Mouse (Mus musculus) limb, embryonic 13.5 days (tissue): ENCODE measurements around the gene Mast4. TPM values are rescaled to one million over a fixed set of nuclear protein-coding genes. Genes with fewer than 3 reads are reported as not detected.

ENCODE experiments used
- ATAC-seq: fragments of 200-750 bp; cut with Nextera tagmentation; 2 replicates; pipeline ENCODE4 v1.8.0; 2017; ENCODE audit warnings: low read depth, moderate number of reproducible peaks, moderate TSS enrichment; ENCODE audit not compliant: low FRiP score
- H3K27ac ChIP-seq: fragments of 300-500 bp; sonication (generic); 2 replicates; pipeline ENCODE4 v1.5.1; 2015; ENCODE audit warnings: inconsistent platforms, mild to moderate bottlenecking, moderate library complexity
- H3K27me3 ChIP-seq: fragments of 300-500 bp; sonication (generic); 2 replicates; pipeline ENCODE4 v1.6.1; 2015; ENCODE audit warnings: mild to moderate bottlenecking, inconsistent platforms
- H3K36me3 ChIP-seq: fragments of 300-500 bp; sonication (generic); 2 replicates; pipeline ENCODE4 v1.6.1; 2015; ENCODE audit warnings: inconsistent platforms, mild to moderate bottlenecking, moderate library complexity
- H3K4me1 ChIP-seq: fragments of 300-500 bp; sonication (generic); 2 replicates; pipeline ENCODE4 v1.6.1; 2015; ENCODE audit warnings: inconsistent platforms
- H3K4me2 ChIP-seq: fragments of 300-500 bp; sonication (generic); replicated peaks from 2 replicates; pipeline ENCODE4 v1.6.1; 2015; ENCODE audit warnings: inconsistent platforms, mild to moderate bottlenecking, moderate library complexity
- H3K4me3 ChIP-seq: fragments of 300-500 bp; sonication (generic); 2 replicates; pipeline ENCODE4 v1.5.1; 2015; ENCODE audit warnings: moderate library complexity, mild to moderate bottlenecking, inconsistent platforms
- H3K9ac ChIP-seq: fragments of 300-500 bp; sonication (generic); 2 replicates; pipeline ENCODE4 v1.6.1; 2015; ENCODE audit warnings: mild to moderate bottlenecking, inconsistent platforms
- H3K9me3 ChIP-seq: fragments of 300-500 bp; sonication (generic); 2 replicates; pipeline ENCODE4 v1.6.1; 2016; ENCODE audit warnings: inconsistent platforms
- WGBS: fragments of 180-500 bp; shearing (Covaris S2); methylation state at CpG from one replicate; pipeline ENCODE4 v1.1.7; 2015; 5-methylcytosine and 5-hydroxymethylcytosine counted together
- polyA plus RNA-seq: library from polyadenylated mRNA; unstranded; fragments of >200 nt; fragmentation: Nextera tagmentation; extraction: Ambion mirVana; gene quantifications from 2 replicates; pipeline ENCODE4 v1.2.1, GENCODE M21; 2015

Mast4 gene
- polyA plus RNA-seq, 1 experiment from 2014 or later = 23.2 TPM

GRCm38 (mm10) chr13:102946024-102946821 lies 388.1 kb downstream of the Mast4 start:
- Histone ChIP-seq H3K9ac (no peak overlapping the region), H3K4me1 (no peaks in the 10 kb centered on the region), H3K27me3 (no peaks in the 10 kb centered on the region), H3K4me2 (no peak overlapping the region), H3K4me3 (no peak overlapping the region), H3K36me3 (no peaks in the 10 kb centered on the region), H3K27ac (no peak overlapping the region), H3K9me3 (no peaks in the 10 kb centered on the region)
- WGBS = 86% methylated on average over 13 of the region's 13 CpGs
- ATAC-seq = no peak

- no peak for ATAC-seq
- no peaks in the 10 kb centered on the region for H3K36me3 ChIP-seq
Measured at GRCm38 (mm10) chr13:102945450-102945849, 388.8 kb downstream of the Mast4 start.

DNA sequence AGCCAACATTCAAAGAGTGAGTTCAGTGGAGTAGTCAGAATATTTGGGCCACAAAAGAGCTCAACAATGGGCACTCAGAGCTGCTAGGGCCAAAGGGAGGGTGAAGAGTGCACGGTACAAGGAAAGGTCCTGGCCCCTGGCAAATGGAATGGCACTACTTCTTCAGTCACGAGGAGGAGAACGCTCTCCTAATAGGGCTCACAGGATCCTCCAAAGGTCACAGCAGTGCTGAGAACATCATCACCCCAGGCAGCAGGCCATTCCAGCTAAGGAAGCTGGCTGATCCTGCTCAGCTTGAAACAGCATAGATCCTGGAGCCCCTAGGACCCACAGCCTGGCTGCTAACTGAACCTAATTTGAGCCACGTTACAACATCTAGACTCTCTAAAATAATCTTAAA lies 389.8 kb downstream of the Mast4 start:
- no peak overlapping the region for H3K27ac ChIP-seq
- no peak overlapping the region for H3K9ac ChIP-seq
- H3K9me3 ChIP-seq = no peaks in the 10 kb centered on the region
- no peaks in the 10 kb centered on the region for H3K4me1 ChIP-seq
- no peak overlapping the region for H3K4me3 ChIP-seq
- H3K27me3 ChIP-seq = no peaks in the 10 kb centered on the region
- no peaks in the 10 kb centered on the region for H3K36me3 ChIP-seq
- ATAC-seq = no peak
- H3K4me2 ChIP-seq = no peak overlapping the region
- 82% methylated on average over 4 of the region's 4 CpGs for whole genome bisulfite sequencing

More at GRCm38 (mm10) chr13:102945450-102945849, 388.8 kb downstream of the Mast4 start:
- Histone ChIP-seq H3K9ac (no peak overlapping the region), H3K4me1 (no peaks in the 10 kb centered on the region), H3K4me3 (no peak overlapping the region), H3K27me3 (no peaks in the 10 kb centered on the region), H3K9me3 (no peaks in the 10 kb centered on the region), H3K27ac (no peak overlapping the region), H3K4me2 (no peak overlapping the region)
- WGBS = 88% methylated on average over 7 of the region's 7 CpGs

DNA sequence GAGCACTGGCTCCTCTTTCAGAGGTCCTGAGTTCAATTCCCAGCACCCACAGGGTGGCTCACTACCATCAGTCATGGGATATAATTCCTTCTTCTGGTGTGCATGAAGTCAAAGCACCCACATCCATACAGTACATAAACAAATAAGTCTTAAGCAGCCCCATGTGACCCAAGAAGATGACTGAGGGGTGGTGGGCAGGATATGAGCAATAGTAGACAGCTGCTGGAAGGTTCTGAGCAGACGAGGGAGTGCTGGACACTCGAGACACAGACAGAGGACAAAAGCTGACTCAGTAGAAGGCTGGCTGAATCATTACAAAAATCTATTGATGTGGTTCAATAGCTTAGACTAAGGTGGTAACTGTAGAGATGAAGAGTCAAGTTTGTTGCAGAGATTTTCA lies 391.7 kb downstream of the Mast4 start:
- Histone ChIP-seq H3K4me3 (no peak overlapping the region), H3K27ac (no peak overlapping the region), H3K9ac (no peak overlapping the region), H3K27me3 (no peaks in the 10 kb centered on the region), H3K4me1 (no peaks in the 10 kb centered on the region), H3K4me2 (no peak overlapping the region), H3K9me3 (no peaks in the 10 kb centered on the region), H3K36me3 (no peaks in the 10 kb centered on the region)
- no peak for ATAC-seq
- WGBS = 90% methylated on average over 2 of the region's 2 CpGs

GRCm38 (mm10) chr13:102940476-102940875 lies 393.8 kb downstream of the Mast4 start:
- H3K36me3 ChIP-seq = no peaks in the 10 kb centered on the region
- no peaks in the 10 kb centered on the region for H3K27me3 ChIP-seq
- H3K9ac ChIP-seq = no peak overlapping the region
- no peaks in the 10 kb centered on the region for H3K4me1 ChIP-seq
- no peak overlapping the region for H3K4me2 ChIP-seq
- no peaks in the 10 kb centered on the region for H3K9me3 ChIP-seq
- no peak overlapping the region for H3K4me3 ChIP-seq
- no peak overlapping the region for H3K27ac ChIP-seq
- no peak for ATAC-seq
- 88% methylated on average over 6 of the region's 6 CpGs for WGBS

GRCm38 (mm10) chr13:102936233-102936632 lies 398.1 kb downstream of the Mast4 start:
- no peak overlapping the region for H3K9ac ChIP-seq
- H3K27me3 ChIP-seq = no peaks in the 10 kb centered on the region
- H3K4me1 ChIP-seq = no peaks in the 10 kb centered on the region
- no peaks in the 10 kb centered on the region for H3K9me3 ChIP-seq
- no peak overlapping the region for H3K4me3 ChIP-seq
- peak; percentile 59; the same call in 1 of the 2 replicates for ATAC-seq
- 89% methylated on average over 2 of the region's 2 CpGs for WGBS
- no peaks in the 10 kb centered on the region for H3K36me3 ChIP-seq
- no peak overlapping the region for H3K4me2 ChIP-seq
- no peak overlapping the region for H3K27ac ChIP-seq

GRCm38 (mm10) chr13:102935788-102936187 lies 398.5 kb downstream of the Mast4 start:
- no peak for ATAC-seq
- Histone ChIP-seq H3K9ac (no peak overlapping the region), H3K27ac (no peak overlapping the region), H3K4me3 (no peak overlapping the region), H3K27me3 (no peaks in the 10 kb centered on the region), H3K36me3 (no peaks in the 10 kb centered on the region), H3K9me3 (no peaks in the 10 kb centered on the region), H3K4me2 (no peak overlapping the region), H3K4me1 (no peaks in the 10 kb centered on the region)
- WGBS = 71% methylated on average over 3 of the region's 3 CpGs

DNA sequence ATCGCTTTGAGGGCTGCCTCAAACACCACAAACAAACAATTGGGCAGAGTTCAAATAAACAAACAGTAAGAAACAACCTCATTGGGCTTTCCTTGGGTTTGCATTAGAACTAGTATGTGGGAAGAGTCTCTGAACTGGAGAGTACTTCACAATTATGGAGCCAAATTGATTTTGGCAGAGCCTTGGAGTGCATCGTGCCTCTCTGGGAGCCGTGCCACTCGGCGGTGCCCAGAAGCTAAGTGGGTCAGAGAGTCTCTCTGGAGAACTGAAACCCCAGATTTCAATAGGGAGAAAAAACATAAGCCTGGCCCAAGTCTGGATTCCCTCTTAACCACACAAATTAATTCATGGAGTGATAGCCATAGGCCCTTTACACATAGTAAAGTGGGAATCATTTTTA lies 400.6 kb downstream of the Mast4 start:
- Histone ChIP-seq H3K9me3 (no peaks in the 10 kb centered on the region), H3K27me3 (no peaks in the 10 kb centered on the region), H3K36me3 (no peaks in the 10 kb centered on the region), H3K9ac (no peak overlapping the region), H3K27ac (no peak overlapping the region), H3K4me3 (no peak overlapping the region), H3K4me2 (no peak overlapping the region), H3K4me1 (no peaks in the 10 kb centered on the region)
- 87% methylated on average over 5 of the region's 5 CpGs for WGBS
- no peak for ATAC-seq

DNA sequence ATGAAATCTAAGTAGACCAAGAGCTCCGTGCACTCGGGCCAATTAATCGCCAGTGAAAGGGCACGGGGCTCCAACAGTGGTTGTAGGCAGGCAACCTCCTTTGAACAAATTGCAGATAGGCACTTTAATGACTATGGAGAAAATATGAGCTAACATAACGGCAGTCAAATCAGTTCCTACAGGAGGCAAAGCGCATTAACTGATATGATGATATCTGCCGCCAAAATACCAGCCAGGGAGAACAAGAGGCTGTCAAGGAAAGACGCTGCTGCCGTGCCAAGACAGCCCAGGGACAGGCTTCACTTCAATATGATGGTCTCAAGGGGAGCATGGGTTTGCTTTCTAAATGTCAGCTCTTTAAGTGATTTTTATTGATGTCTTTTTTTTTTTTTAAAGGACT lies 401.9 kb downstream of the Mast4 start:
- ATAC-seq = no peak
- no peaks in the 10 kb centered on the region for H3K27me3 ChIP-seq
- H3K36me3 ChIP-seq = no peaks in the 10 kb centered on the region
- no peaks in the 10 kb centered on the region for H3K4me1 ChIP-seq
- WGBS = 68% methylated on average over 9 of the region's 9 CpGs
- no peak overlapping the region for H3K9ac ChIP-seq
- H3K9me3 ChIP-seq = no peaks in the 10 kb centered on the region
- no peak overlapping the region for H3K4me2 ChIP-seq
- H3K27ac ChIP-seq = no peak overlapping the region
- no peak overlapping the region for H3K4me3 ChIP-seq

- 84% methylated on average over 1 of the region's 1 CpGs for WGBS
- Histone ChIP-seq H3K27me3 (no peaks in the 10 kb centered on the region), H3K9ac (no peak overlapping the region), H3K9me3 (no peaks in the 10 kb centered on the region), H3K27ac (no peak overlapping the region), H3K4me1 (no peaks in the 10 kb centered on the region), H3K4me2 (no peak overlapping the region), H3K36me3 (no peaks in the 10 kb centered on the region), H3K4me3 (no peak overlapping the region)
- ATAC-seq = no peak
Measured at GRCm38 (mm10) chr13:102931951-102932350, 402.3 kb downstream of the Mast4 start.

- Histone ChIP-seq H3K9me3 (no peaks in the 10 kb centered on the region), H3K27ac (no peak overlapping the region), H3K27me3 (no peaks in the 10 kb centered on the region), H3K4me2 (no peak overlapping the region), H3K4me3 (no peak overlapping the region), H3K36me3 (no peaks in the 10 kb centered on the region), H3K4me1 (no peaks in the 10 kb centered on the region), H3K9ac (no peak overlapping the region)
- ATAC-seq = no peak
- 82% methylated on average over 7 of the region's 7 CpGs for WGBS
Measured at GRCm38 (mm10) chr13:102925844-102926598, 408.3 kb downstream of the Mast4 start.

DNA sequence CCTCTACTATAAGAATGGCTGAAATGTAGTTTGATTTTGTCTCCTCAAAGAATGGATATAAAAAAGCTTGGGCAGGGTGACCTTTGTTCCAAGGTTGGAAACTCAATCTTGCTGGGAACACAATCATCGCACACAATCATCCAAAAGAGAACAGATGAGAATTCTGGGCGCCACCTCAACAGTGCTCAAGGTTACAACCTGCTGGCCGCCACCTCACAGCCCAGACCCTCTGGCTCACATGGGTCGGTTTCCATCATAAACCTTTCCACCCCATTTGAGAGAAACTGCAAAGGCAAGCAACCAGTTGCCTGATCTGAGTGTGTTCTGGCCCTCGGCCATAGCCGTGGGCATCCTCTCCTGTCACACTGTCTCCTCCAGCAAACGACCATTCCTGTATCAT lies 414.6 kb downstream of the Mast4 start:
- WGBS = 86% methylated on average over 7 of the region's 7 CpGs
- H3K27me3 ChIP-seq = no peaks in the 10 kb centered on the region
- no peak overlapping the region for H3K27ac ChIP-seq
- H3K4me1 ChIP-seq = no peaks in the 10 kb centered on the region
- H3K4me3 ChIP-seq = no peak overlapping the region
- no peak overlapping the region for H3K4me2 ChIP-seq
- no peaks in the 10 kb centered on the region for H3K9me3 ChIP-seq
- no peaks in the 10 kb centered on the region for H3K36me3 ChIP-seq
- no peak overlapping the region for H3K9ac ChIP-seq
- no peak for ATAC-seq
